Comparison of ENCODE assay signal across 8 mouse cellular contexts in genomic region chr7:73532916-73533315, GRCm38 (mm10). TPM values are rescaled to one million over a fixed set of nuclear protein-coding genes. Genes with fewer than 3 reads are reported as not detected.
A peak's percentile ranks its signal among the peaks of the same experiment; 100 is the strongest.
DNase-seq lines count a peak whose midpoint lies in the region; ATAC-seq and TF ChIP-seq lines count a peak whose summit lies in the region.

No protein-coding gene starts in this region.

- H3K9ac ChIP-seq in heart, embryonic 16.5 days (ENCODE audit: low read length): 0 out of 2 replicates have a peak overlapping the region, but pooled peaks have one; percentile 1

- no peak for ATAC-seq in heart, embryonic 16.5 days (replicated peaks; ENCODE audit: extremely low read depth, insufficient read depth, low FRiP score)

- 0 out of 2 replicates have a peak overlapping the region, but pooled peaks have one; percentile 2 for H3K4me2 ChIP-seq in heart, embryonic 16.5 days (ENCODE audit: low read depth, low read length)

- no peaks in the 10 kb centered on the region for H3K27me3 ChIP-seq in embryonic facial prominence, embryonic 10.5 days (replicated peaks; ENCODE audit: low read depth, poor library complexity, severe bottlenecking)
- no peaks in the 10 kb centered on the region for H3K27me3 ChIP-seq in heart, embryonic 16.5 days (ENCODE audit: control insufficient read depth, insufficient read depth, low read length)

- peaks cover 57% of the 10 kb centered on the region for H3K36me3 ChIP-seq in embryonic facial prominence, embryonic 10.5 days (replicated peaks)
- H3K36me3 ChIP-seq in heart, embryonic 16.5 days (ENCODE audit: control insufficient read depth, insufficient read depth): peaks cover 5% of the 10 kb centered on the region; the same call in 1 of the 2 replicates

- peaks cover 47% of the 10 kb centered on the region for H3K4me1 ChIP-seq in embryonic facial prominence, embryonic 10.5 days
- H3K4me1 ChIP-seq in heart, embryonic 16.5 days (ENCODE audit: control insufficient read depth, insufficient read depth, low read length): peaks cover 50% of the 10 kb centered on the region

- no peak for DNase-seq in left cerebral cortex, adult 2 months (ENCODE audit: extremely low spot score in 1 of 2, low spot score in 2 of 2)
- DNase-seq in left cerebral cortex, postnatal 10 days (ENCODE audit: extremely low spot score in 1 of 2, low spot score in 2 of 2): no peak
- DNase-seq in embryonic facial prominence, embryonic 10.5 days (ENCODE audit: low spot score): no peak
- DNase-seq in lung, postnatal 10 days: peak; percentile 36
- DNase-seq in ovary, postnatal 10 days (ENCODE audit: low spot score): no peak
- no peak for DNase-seq in spleen, postnatal 14 days (ENCODE audit: low spot score in 2 of 2)
- DNase-seq in cerebellum, adult 9-11 months: no peak

- no peak for TF ChIP-seq CTCF in left cerebral cortex, adult 2 months (IDR thresholded peaks at IDR 0.05)

- H3K9me3 ChIP-seq in embryonic facial prominence, embryonic 10.5 days: no peaks in the 10 kb centered on the region
- H3K9me3 ChIP-seq in heart, embryonic 16.5 days (replicated peaks; ENCODE audit: control insufficient read depth, low read length): no peaks in the 10 kb centered on the region

- intact Hi-C loops in left cerebral cortex, adult 2 months (cut with DNase I): no loop called here
- intact Hi-C loops in left cerebral cortex, postnatal 10 days (cut with DNase I): no loop called here

- no peak overlapping the region for H3K4me3 ChIP-seq in left cerebral cortex, adult 2 months
- no peak overlapping the region for H3K4me3 ChIP-seq in embryonic facial prominence, embryonic 10.5 days
- H3K4me3 ChIP-seq in heart, embryonic 16.5 days (ENCODE audit: low read length): no peak overlapping the region

- peak overlapping the region; percentile 55; the same call in 1 of the 2 replicates for H3K27ac ChIP-seq in left cerebral cortex, adult 2 months
- H3K27ac ChIP-seq in embryonic facial prominence, embryonic 10.5 days (replicated peaks): 0 out of 2 replicates have a peak overlapping the region, but pooled peaks have one; percentile 2
- peak overlapping the region; percentile 71 for H3K27ac ChIP-seq in heart, embryonic 16.5 days (ENCODE audit: low read length)

- 86% methylated on average over 3 of the region's 3 CpGs for WGBS in embryonic facial prominence, embryonic 10.5 days
- 43% methylated on average over 3 of the region's 3 CpGs for WGBS in heart, embryonic 16.5 days

RNA-seq across cellular contexts. Expression of gene Chd2, which starts 8.7 kb away (rescaled TPM):
- 10 to 100 TPM; 57.4 to 60.3 TPM for total RNA-seq in left cerebral cortex, adult 2 months (2021)
- total RNA-seq in left cerebral cortex, postnatal 10 days (2021): 10 to 100 TPM; 42.9 to 52.4 TPM
- polyA plus RNA-seq in embryonic facial prominence, embryonic 10.5 days (2016; fragmentation: Nextera tagmentation; extraction: Ambion mirVana): 49.2 and 54.8 TPM in 2 replicates
- polyA plus RNA-seq in heart, embryonic 16.5 days (2015; fragmentation: Nextera tagmentation; extraction: Ambion mirVana): 33.1 and 36.5 TPM in 2 replicates

Comparison
In these comparisons a context has a peak if more than half of its experiments do, and no peak if none do; other contexts are left out.
1. H3K27ac ChIP-seq: peak in every context shown above with its lines; median percentile 71 in heart, embryonic 16.5 days; 55 in left cerebral cortex, adult 2 months; 2 in embryonic facial prominence, embryonic 10.5 days.